Mouse (Mus musculus): ENCODE measurements around the gene Mettl1. TPM values are rescaled to one million over a fixed set of nuclear protein-coding genes. Genes with fewer than 3 reads are reported as not detected.

Gene Mettl1
- polyA plus RNA-seq, 1 experiment from 2014 or later, result 67.4 TPM

MicroRNA genes within 50 kb of the gene (microRNA counts, 519-probe panel; counts per million panel counts)
- microRNA mmu-miR-26a (2,404 counts per million, percentile 36 among the panel's probes with 10 or more counts), microRNA mmu-miR-546 (31.7 counts per million)

Small RNAs within 50 kb of the gene (microRNA-seq; reads per million reads assigned to microRNA genes)
- gene Mir26a-2, result 44.9 reads per million, percentile 48 among the genes with 10 or more reads in this experiment
- gene Mir546, result not detected

Other genes with a start within 250 kb of the Mettl1 start
- gene Atp23, start 140.1 kb upstream of the Mettl1 start, polyA plus RNA-seq (2015; fragmentation: Nextera tagmentation; extraction: Ambion mirVana), result 18.3 and 19.5 TPM in 2 replicates
- 67.5 and 73.2 TPM in 2 replicates for gene Ctdsp2, start 62.7 kb upstream of the Mettl1 start, polyA plus RNA-seq (2015; fragmentation: Nextera tagmentation; extraction: Ambion mirVana)
- 0.10 and 0.36 TPM in 2 replicates for gene Avil, start 40.7 kb upstream of the Mettl1 start, polyA plus RNA-seq (2015; fragmentation: Nextera tagmentation; extraction: Ambion mirVana)
- 96.4 and 99.7 TPM in 2 replicates for gene Tsfm, start 10.6 kb upstream of the Mettl1 start, polyA plus RNA-seq (2015; fragmentation: Nextera tagmentation; extraction: Ambion mirVana)
- 0.93 and 1.00 TPM in 2 replicates for gene Eef1akmt3, start 99 bp downstream of the Mettl1 start, polyA plus RNA-seq (2015; fragmentation: Nextera tagmentation; extraction: Ambion mirVana)
- gene Cyp27b1, start 6.8 kb downstream of the Mettl1 start, polyA plus RNA-seq (2015; fragmentation: Nextera tagmentation; extraction: Ambion mirVana), result 9.9 and 12.3 TPM in 2 replicates
- 1.1 and 1.4 TPM in 2 replicates for gene March9, start 18.8 kb downstream of the Mettl1 start, polyA plus RNA-seq (2015; fragmentation: Nextera tagmentation; extraction: Ambion mirVana)
- gene Cdk4, start 22.1 kb downstream of the Mettl1 start, polyA plus RNA-seq (2015; fragmentation: Nextera tagmentation; extraction: Ambion mirVana), result 1,852 and 1,884 TPM in 2 replicates
- 185 and 189 TPM in 2 replicates for gene Tspan31, start 28.9 kb downstream of the Mettl1 start, polyA plus RNA-seq (2015; fragmentation: Nextera tagmentation; extraction: Ambion mirVana)
- 0.04 and 0.42 TPM in 2 replicates for gene Agap2, start 33.9 kb downstream of the Mettl1 start, polyA plus RNA-seq (2015; fragmentation: Nextera tagmentation; extraction: Ambion mirVana)
- gene Os9, start 79.7 kb downstream of the Mettl1 start, polyA plus RNA-seq (2015; fragmentation: Nextera tagmentation; extraction: Ambion mirVana), result 88.1 and 94.0 TPM in 2 replicates
- gene B4galnt1, start 123.8 kb downstream of the Mettl1 start, polyA plus RNA-seq (2015; fragmentation: Nextera tagmentation; extraction: Ambion mirVana), result 7.5 and 7.7 TPM in 2 replicates
- 3.1 and 3.3 TPM in 2 replicates for gene Slc26a10, start 139.2 kb downstream of the Mettl1 start, polyA plus RNA-seq (2015; fragmentation: Nextera tagmentation; extraction: Ambion mirVana)
- gene Arhgef25, start 148.7 kb downstream of the Mettl1 start, polyA plus RNA-seq (2015; fragmentation: Nextera tagmentation; extraction: Ambion mirVana), result 40.6 and 52.6 TPM in 2 replicates
- gene Dtx3, start 154.3 kb downstream of the Mettl1 start, polyA plus RNA-seq (2015; fragmentation: Nextera tagmentation; extraction: Ambion mirVana), result 100 and 129 TPM in 2 replicates
- 41.1 and 43.5 TPM in 2 replicates for gene Pip4k2c, start 170.2 kb downstream of the Mettl1 start, polyA plus RNA-seq (2015; fragmentation: Nextera tagmentation; extraction: Ambion mirVana)
- 1.1 and 1.9 TPM in 2 replicates for gene Kif5a, start 221.9 kb downstream of the Mettl1 start, polyA plus RNA-seq (2015; fragmentation: Nextera tagmentation; extraction: Ambion mirVana)
- 169 and 189 TPM in 2 replicates for gene Dctn2, start 225.0 kb downstream of the Mettl1 start, polyA plus RNA-seq (2015; fragmentation: Nextera tagmentation; extraction: Ambion mirVana)
- gene Mbd6, start 247.6 kb downstream of the Mettl1 start, polyA plus RNA-seq (2015; fragmentation: Nextera tagmentation; extraction: Ambion mirVana), result 15.9 and 16.1 TPM in 2 replicates